Mouse (Mus musculus): Measurements from ENCODE around the gene Skap1.
A peak's percentile ranks its signal among the peaks of the same experiment; 100 is the strongest.
"Not testable (repeated sequence)": the region's sequence is repeated elsewhere in the genome, so short reads cannot be mapped to it uniquely, and the experiment has no call there.

The Skap1 gene

DNA sequence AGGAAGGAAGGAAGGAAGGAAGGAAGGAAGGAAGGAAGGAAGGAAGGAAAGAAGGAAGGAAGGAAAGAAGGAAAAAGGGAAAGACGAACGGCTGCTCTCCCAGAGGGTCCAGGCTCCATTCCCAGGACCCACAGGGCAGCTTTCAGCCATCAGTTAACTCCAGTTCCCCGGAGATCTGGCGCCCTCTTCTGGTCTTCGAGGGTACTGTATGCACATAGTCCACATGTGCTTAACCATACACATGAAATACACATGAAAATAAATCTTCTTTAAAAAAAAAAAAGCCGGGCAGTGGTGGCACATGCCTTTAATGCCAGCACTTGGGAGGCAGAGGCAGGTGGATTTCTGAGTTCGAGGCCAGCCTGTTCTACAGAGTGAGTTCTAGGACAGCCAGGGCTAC, 320.5 kb downstream of the Skap1 start:
- not testable (repeated sequence) for DNase-seq (ENCODE audit: low read depth)

- no peak for DNase-seq (ENCODE audit: low read depth)
Observed at GRCm38 (mm10) chr11:96786731-96787450, 322.5 kb downstream of the Skap1 start.

- DNase-seq (ENCODE audit: low read depth) = peak; percentile 78
Observed at GRCm38 (mm10) chr11:96788871-96789795, 324.7 kb downstream of the Skap1 start, which contains the start of gene Cbx1. Gene Cbx1 (plus strand): TSS chr11:96789127.

- DNase-seq (ENCODE audit: low read depth) = no peak
Observed at GRCm38 (mm10) chr11:96789990-96790389, 325.6 kb downstream of the Skap1 start.

- no peak for DNase-seq (ENCODE audit: low read depth)
Observed at GRCm38 (mm10) chr11:96790681-96791080, 326.3 kb downstream of the Skap1 start.

DNA sequence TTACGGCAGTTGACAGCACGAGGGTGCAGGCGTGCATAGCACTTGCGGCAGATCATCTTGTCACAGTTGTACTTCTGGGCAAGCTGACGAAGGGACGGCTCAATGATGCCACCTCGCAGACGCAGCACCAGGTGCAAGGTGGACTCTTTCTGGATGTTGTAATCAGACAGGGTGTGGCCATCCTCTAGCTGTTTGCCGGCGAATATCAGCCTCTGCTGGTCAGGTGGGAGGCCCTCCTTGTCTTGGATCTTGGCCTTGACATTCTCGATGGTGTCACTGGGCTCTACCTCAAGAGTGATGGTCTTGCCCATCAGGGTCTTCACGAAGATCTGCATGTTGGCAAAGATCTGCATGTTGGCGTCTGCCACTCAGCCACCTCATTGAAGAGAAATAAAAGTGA, 331.1 kb downstream of the Skap1 start:
- DNase-seq (ENCODE audit: low read depth) = no peak

- no peak for DNase-seq (ENCODE audit: low read depth)
Observed at GRCm38 (mm10) chr11:96796081-96796480, 331.7 kb downstream of the Skap1 start.

GRCm38 (mm10) chr11:96796586-96796985, 332.2 kb downstream of the Skap1 start:
- no peak for DNase-seq (ENCODE audit: low read depth)

DNA sequence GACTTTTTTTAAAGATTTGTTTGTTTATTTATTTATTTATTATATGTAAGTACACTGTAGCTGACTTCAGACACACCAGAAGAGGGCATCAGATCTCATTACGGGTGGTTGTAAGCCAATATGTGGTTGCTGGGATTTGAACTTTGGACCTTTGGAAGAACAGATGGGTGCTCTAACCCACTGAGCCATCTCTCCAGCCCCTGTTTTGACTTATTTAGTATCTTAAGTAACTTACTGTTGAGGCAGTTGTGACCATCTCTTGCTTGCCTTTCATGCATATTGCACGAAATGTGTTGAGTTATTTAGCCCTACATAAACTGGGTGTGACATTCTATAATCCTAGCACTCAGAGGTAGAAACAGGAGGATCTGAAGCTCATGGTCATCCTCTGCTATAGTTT, 335.1 kb downstream of the Skap1 start:
- no peak for DNase-seq (ENCODE audit: low read depth)

- DNase-seq (ENCODE audit: low read depth) = no peak
Observed at GRCm38 (mm10) chr11:96805606-96806005, 341.2 kb downstream of the Skap1 start.

DNA sequence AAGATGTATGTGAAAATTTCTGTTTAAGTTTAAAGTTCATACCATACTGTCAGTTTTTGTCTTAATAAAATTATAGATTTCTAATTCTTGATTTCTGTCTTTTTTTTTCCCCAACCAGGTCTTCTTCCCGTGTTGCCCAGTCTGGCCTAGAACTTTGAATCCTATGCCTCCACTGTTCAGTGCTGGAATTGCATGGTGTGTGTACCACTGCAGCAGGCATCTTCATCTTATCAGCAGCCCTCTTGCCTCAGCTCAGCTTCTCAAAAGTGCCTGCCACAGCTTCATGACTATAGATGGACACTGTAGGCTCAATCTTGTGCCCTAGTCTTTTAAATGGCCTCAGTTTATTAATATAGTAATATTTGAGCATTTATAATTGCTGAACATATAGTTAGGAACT, 343.7 kb downstream of the Skap1 start:
- no peak for DNase-seq (ENCODE audit: low read depth)

All from fibroblast of lung, adult 2 months (primary cell).